Mouse (Mus musculus) bone marrow, adult 2 months (tissue): ENCODE results near the gene Slc18a2.

Experiments
- CTCF ChIP-seq: fragments of 200-500 bp; IDR thresholded peaks from 2 replicates; pipeline ENCODE4 v1.5.1; 2011; ENCODE audit warnings: low read length, control low read depth; ENCODE audit not compliant: control insufficient read depth, insufficient read depth
- POLR2A ChIP-seq: fragments of 200-500 bp; IDR thresholded peaks from 2 replicates; pipeline ENCODE4 v1.6.1; 2011; ENCODE audit warnings: low read depth, mild to moderate bottlenecking, control low read depth, low read length, borderline replicate concordance; ENCODE audit not compliant: control insufficient read depth

DNA sequence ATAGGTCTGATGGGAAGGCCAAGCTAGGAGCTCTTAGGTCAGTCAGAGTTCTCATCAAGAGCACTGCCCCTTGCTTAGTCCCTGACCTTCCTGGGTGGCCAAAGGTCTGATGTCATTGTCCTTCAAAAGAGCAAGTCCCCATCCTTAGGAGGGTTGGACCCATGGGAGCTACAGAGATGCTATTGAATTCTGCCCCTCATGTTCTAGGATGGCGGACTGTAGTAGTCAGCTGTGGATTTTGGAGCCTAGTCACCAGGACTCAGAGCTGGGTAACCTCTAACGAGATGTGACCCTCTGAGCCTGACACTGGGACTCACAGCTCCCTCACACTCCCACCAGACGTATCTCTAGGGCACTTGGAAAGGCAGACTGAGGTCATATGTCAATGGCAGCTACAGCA is 32.3 kb upstream of the Slc18a2 start:
- no peak for TF ChIP-seq CTCF
- no peak for TF ChIP-seq POLR2A
